Mouse (Mus musculus) thymus, adult 2 months (tissue): ENCODE measurements around the gene Fstl3.

Experiments used
- CTCF ChIP-seq: fragments of 200-500 bp; IDR thresholded peaks from 2 replicates; pipeline ENCODE4 v1.5.1; 2012; ENCODE audit warnings: mild to moderate bottlenecking, control low read depth, low read length, moderate library complexity, borderline replicate concordance; ENCODE audit not compliant: control insufficient read depth, poor library complexity, insufficient read depth; ENCODE audit errors: extremely low read depth
- POLR2A ChIP-seq: fragments of 200-500 bp; IDR thresholded peaks from 2 replicates; pipeline ENCODE4 v1.6.1; 2012; ENCODE audit warnings: mild to moderate bottlenecking, low read length, control low read depth, moderate library complexity; ENCODE audit not compliant: control insufficient read depth, poor library complexity, insufficient read depth; ENCODE audit errors: extremely low read depth

GRCm38 (mm10) chr10:79820277-79820676, 43.2 kb downstream of the Fstl3 start:
- TF ChIP-seq CTCF (no peak), POLR2A (no peak)
